Mouse (Mus musculus) kidney, postnatal 14 days (tissue): ENCODE measurements at regions not wholly inside any gene's neighbourhood (a gene's known extent, or its start where the extent isn't known, plus 50 kb on each side); places are given as distances from the start of the nearest gene placed in this dataset.

Experiments
- DNase-seq: peaks from one replicate; pipeline ENCODE4 v3.0.0; 2022; ENCODE audit warnings: mixed read lengths

DNA sequence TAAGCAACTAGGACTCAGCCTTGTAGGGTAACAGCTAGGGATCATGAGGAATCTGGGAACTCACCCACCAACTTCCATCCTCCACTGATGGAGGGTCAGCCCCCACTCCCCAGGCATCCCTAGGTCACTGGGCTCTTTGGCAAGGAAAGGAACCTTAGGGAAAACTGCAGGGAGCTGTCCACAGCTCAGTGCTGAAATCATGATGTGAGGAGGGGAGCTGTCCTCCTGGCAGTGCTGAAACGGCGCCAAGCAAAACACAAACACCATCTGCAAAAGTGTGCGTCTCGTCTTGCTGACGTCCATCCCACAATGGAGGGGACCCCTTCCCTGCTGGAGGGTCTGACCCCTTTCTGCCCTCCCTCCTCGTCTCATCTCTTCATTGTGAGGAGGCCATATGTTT lies 68.6 kb upstream of the Rph3a start:
- peak; percentile 74 for DNase-seq

DNA sequence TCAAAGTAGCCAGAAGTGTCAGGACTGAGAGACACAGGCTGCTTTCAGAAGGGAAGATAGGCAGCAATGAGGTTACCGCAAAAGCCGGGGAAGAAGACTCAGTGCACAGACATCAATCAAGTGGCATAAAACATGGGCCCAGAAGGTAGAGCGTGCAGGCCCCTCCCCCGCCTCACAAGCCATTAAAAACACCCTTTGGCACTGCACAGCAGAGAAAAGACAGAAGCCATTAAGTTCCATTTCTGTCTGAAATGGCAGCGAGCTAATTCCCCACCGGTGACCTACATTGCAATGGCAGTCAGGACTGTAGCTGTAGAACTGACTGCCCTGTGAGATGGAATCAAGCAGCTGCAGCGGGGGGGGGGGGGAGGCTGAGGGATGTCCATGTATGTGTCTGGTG lies 66.8 kb upstream of the Rph3a start:
- DNase-seq: no peak

DNA sequence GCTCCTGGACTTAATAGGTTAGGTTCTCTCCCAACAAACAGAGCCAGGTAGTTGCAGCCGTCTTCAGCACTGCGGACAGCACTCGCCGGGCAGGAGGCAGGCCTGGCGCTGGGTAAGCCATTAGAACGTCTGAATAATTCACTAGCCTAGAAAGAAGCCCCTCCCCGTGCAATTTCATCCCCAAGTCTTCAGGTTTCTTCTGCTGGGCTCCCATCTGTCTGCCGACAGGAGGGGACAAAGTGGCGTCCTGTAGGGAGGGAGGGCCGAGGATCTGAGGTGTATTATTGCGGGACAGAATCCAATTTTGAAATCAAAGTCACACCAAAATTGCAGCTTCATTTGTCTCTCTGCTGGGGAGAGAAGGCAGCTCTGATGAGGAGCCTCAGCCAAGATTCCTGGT lies 58.9 kb upstream of the Rph3a start:
- peak; percentile 18 for DNase-seq

DNA sequence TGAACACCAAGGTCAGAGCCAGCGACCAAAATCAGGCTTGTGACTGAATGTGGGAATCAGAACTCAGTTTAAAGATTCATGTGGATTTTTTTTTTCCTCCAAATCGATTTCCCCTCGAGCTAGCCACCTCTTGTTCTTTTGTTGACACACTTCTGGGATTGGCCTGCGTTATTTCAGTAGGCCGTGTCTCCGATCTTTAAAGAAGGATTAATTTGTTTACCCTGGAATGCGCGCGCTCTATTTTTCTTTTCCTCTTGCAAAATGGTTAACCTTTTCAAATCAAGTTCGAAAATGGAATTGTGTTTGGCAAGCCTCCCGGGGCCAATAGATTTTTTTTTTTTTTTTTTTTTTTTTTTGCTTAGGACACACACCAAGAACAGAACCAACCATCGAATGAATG lies 54.8 kb upstream of the Rph3a start:
- no peak for DNase-seq

DNA sequence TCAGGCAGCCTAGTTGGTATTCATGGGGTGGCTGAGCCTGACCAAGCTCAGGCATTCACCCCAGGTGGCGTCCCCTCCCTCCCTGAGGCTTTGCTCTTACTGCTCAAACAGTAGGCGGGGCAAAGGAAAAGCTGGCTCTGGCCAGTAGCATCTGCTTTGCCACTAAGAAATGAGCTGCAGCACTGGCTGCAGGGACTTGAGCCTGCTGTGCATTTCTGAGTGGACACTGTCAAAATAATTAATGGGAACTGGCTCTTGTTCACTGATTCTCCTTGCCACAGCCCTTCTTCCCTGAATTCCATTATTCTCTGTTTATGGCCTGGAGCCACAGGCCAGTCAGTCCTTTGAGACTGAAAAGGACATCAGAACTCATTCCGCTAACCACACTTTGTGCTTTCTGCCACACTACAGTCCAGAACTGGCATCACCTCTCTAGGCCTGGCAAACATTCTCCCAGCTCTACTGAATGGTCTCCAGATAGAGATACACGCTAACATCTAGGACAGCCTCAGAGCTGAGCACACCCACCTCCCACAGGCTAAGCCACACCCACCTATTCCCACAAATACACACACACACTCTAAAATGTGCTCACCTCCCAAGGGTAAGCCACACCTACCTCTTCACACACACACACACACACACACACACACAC lies 53.2 kb upstream of the Rph3a start:
- peak; percentile 6 for DNase-seq

DNA sequence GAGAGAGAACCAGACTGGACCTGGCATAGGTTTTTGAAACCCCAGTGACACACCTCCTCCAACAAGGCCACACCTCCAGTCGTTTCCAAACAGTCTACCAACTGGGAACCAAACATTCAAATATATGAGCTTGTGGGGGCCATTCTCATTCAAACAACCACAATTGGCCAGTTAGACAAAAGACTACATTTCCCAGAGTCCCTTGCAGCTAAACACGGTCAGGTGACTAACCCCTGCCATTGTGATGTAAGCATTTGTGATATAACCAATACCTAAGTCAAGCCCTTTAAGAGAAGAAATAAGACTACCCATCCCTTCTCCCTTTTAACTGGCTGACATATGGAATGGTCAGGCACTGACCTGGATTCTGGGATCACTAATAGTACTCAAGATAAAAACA lies 51.8 kb upstream of the Rph3a start:
- no peak for DNase-seq
